Mouse (Mus musculus): ENCODE results near the gene Gm21983.

DNA sequence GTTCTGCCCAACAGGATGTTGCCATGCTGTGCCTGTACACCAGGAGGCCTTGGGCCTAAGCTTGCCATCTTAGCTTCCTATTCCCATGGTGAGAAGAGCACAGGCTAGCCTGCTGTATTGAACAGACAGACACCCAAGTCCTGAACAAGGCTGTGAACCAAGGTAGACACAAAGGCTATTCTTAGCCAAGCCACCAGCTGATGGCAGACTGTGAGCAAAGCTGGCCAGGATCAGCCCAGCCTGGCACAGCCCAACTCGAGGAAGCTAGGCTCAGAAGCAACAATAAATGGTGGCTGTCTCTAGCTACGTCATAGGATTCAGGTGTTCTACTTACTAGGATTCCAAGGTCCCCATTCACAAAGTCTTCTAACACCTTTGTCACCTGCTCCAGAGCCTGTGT is 31.7 kb upstream of the Gm21983 start:
- TF ChIP-seq CTCF (IDR thresholded peaks at IDR 0.05; ENCODE audit: low read depth, low read length) (no peak), GATA1 (IDR thresholded peaks at IDR 0.05; ENCODE audit: borderline replicate concordance, low read length) (no peak), TAL1 (conservative IDR thresholded peaks at IDR 0.05; ENCODE audit: low read depth, low read length) (no peak)
